Mouse (Mus musculus) ES-Bruce4 (cell line): ENCODE measurements around the gene 1700022I11Rik. TPM values are rescaled to one million over a fixed set of nuclear protein-coding genes. Genes with fewer than 3 reads are reported as not detected.

ENCODE experiments used
- H3K27ac ChIP-seq: 2 replicates; pipeline ENCODE4 v1.5.1; 2012; ENCODE audit warnings: low read length, inconsistent platforms; ENCODE audit not compliant: insufficient read depth
- H3K27me3 ChIP-seq: 2 replicates; pipeline ENCODE4 v1.6.1; 2012; ENCODE audit warnings: mild to moderate bottlenecking, low read length, inconsistent platforms; ENCODE audit not compliant: control insufficient read depth, poor library complexity, insufficient read depth, severe bottlenecking
- H3K36me3 ChIP-seq: 2 replicates; pipeline ENCODE4 v1.6.1; 2012; ENCODE audit warnings: inconsistent platforms, mild to moderate bottlenecking, low read length, moderate library complexity; ENCODE audit not compliant: control insufficient read depth, poor library complexity, insufficient read depth, severe bottlenecking
- H3K4me1 ChIP-seq: one replicate; pipeline ENCODE4 v1.8.1; 2011; ENCODE audit warnings: low read length; ENCODE audit not compliant: control insufficient read depth, insufficient read depth
- H3K4me3 ChIP-seq: 2 replicates; pipeline ENCODE4 v1.5.1; 2011; ENCODE audit warnings: low read depth, mild to moderate bottlenecking, low read length
- H3K9ac ChIP-seq: 2 replicates; pipeline ENCODE4 v1.6.1; 2012; ENCODE audit warnings: low read depth, mild to moderate bottlenecking, inconsistent platforms; ENCODE audit not compliant: poor library complexity, severe bottlenecking
- H3K9me3 ChIP-seq: replicated peaks from 2 replicates; pipeline ENCODE4 v1.6.1; 2012; ENCODE audit warnings: mild to moderate bottlenecking, low read length, inconsistent platforms; ENCODE audit not compliant: control insufficient read depth, poor library complexity, insufficient read depth, severe bottlenecking
- CTCF ChIP-seq: IDR thresholded peaks from one replicate; pipeline ENCODE4 v1.8.1; 2011; ENCODE audit warnings: low read depth, low read length
- EP300 ChIP-seq: IDR thresholded peaks from 2 replicates; pipeline ENCODE4 v1.6.1; 2011; ENCODE audit warnings: low read depth, low read length; ENCODE audit not compliant: insufficient read depth
- POLR2A ChIP-seq: IDR thresholded peaks from one replicate; pipeline ENCODE4 v1.8.1; 2011; ENCODE audit warnings: low read length; ENCODE audit not compliant: insufficient read depth
- polyA plus RNA-seq: library from polyadenylated mRNA; stranded (reverse); fragments of >200 nt; gene quantifications from 2 replicates; pipeline ENCODE4 v1.2.4, GENCODE M21; 2011; ENCODE audit warnings: low read depth; ENCODE audit not compliant: missing spikeins, insufficient read depth, insufficient read length

Gene 1700022I11Rik
- polyA plus RNA-seq, 1 experiment = not detected

DNA sequence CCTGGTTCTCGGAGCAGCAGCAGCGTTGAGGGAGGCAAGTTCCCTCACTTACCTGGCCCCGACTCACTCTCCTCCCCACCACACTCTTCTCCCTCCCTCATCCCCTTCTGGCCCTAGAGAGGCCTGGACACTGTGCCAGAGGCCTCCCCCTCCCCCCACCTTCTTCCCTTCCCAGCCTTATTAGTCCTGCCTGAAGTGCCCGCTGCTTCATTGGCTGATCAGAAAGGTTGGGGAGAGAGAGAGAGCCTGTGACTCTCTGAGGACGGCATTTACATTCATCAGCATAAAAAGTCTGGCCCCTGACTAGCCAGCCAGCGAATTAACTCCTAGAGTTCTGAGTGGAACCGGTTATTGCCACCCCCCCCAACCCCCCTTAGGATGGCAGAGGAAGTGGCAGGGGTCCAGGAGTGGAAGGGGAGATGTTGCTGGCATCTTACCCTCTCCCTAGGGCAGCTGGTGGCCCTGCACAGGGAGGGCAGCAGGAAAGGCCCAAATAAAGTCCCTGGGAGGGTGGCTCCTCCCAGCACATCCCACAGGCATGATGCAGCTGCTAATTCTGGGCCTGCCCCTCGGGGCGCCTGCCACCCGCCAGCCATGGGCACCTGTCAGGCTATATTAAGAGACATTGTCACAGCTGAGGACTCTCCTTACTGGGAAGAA lies 15.8 kb upstream of the 1700022I11Rik start:
- Histone ChIP-seq H3K4me3 (no peak overlapping the region), H3K9ac (no peak overlapping the region), H3K27me3 (no peaks in the 10 kb centered on the region), H3K4me1 (peaks cover 4% of the 10 kb centered on the region), H3K27ac (no peak overlapping the region), H3K9me3 (no peaks in the 10 kb centered on the region), H3K36me3 (no peaks in the 10 kb centered on the region)
- TF ChIP-seq EP300 = 0 out of 2 replicates have a peak, but pooled peaks have one; percentile 9
- TF ChIP-seq CTCF = no peak
- TF ChIP-seq POLR2A = no peak

DNA sequence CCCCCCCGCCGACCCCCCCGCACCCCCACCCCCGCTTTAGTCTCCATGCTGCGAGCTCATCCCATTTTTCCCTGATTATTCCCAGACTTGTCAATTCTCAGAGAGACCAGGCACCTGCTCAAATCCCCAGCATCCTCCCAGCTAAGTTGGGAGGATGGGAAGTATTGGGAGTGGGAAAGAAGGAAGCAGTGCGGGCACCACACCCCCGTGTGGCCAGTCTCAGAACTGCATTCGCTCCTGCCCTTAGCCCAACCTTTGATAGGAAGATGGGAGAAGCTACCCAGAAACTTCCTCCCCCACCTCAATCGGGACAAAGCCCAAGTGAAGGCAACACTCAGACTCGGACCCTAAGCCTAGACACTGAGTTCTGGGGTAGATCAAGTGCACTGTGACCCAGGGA lies 15.1 kb upstream of the 1700022I11Rik start:
- no peak overlapping the region for H3K4me3 ChIP-seq
- H3K4me1 ChIP-seq = peaks cover 4% of the 10 kb centered on the region
- no peak overlapping the region for H3K27ac ChIP-seq
- TF ChIP-seq POLR2A = no peak
- peak; percentile 92 for TF ChIP-seq CTCF
- no peaks in the 10 kb centered on the region for H3K36me3 ChIP-seq
- no peaks in the 10 kb centered on the region for H3K9me3 ChIP-seq
- no peak overlapping the region for H3K9ac ChIP-seq
- no peaks in the 10 kb centered on the region for H3K27me3 ChIP-seq

DNA sequence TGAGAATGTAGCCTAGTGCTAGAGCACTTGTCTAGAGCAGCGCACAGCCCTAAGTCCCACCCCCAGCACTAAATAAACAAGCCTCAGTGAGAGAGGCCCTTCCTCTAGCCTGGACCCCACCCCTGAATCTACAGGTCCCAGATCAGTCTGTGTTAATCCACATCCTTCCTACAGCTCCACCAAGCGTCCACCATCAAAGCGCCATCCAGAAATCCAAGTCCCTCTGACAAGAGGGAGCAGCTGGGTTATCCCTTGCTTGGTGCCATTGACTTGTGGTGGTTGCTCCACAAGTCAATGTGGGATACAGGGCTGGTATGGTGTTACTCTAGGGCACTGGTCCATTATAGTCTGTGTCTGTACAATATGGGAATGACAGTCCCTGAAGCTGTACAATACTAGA lies 14.2 kb upstream of the 1700022I11Rik start:
- H3K36me3 ChIP-seq = no peaks in the 10 kb centered on the region
- peaks cover 4% of the 10 kb centered on the region for H3K4me1 ChIP-seq
- no peak overlapping the region for H3K9ac ChIP-seq
- no peaks in the 10 kb centered on the region for H3K27me3 ChIP-seq
- H3K9me3 ChIP-seq = no peaks in the 10 kb centered on the region
- H3K27ac ChIP-seq = no peak overlapping the region
- TF ChIP-seq EP300 = no peak
- no peak for TF ChIP-seq CTCF
- TF ChIP-seq POLR2A = no peak
- no peak overlapping the region for H3K4me3 ChIP-seq

DNA sequence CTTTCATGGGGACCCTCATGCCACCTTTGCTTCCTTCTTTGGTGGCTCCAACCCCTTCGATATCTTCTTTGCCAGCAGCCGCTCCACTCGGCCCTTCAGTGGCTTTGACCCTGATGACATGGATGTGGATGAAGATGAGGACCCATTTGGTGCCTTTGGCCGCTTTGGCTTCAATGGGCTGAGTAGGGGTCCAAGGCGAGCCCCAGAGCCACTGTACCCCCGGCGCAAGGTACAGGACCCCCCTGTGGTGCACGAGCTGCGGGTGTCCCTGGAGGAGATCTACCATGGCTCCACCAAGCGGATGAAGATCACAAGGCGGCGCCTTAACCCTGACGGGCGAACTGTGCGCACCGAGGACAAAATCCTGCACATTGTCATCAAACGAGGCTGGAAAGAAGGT lies 12.8 kb upstream of the 1700022I11Rik start:
- no peak overlapping the region for H3K9ac ChIP-seq
- no peaks in the 10 kb centered on the region for H3K9me3 ChIP-seq
- H3K36me3 ChIP-seq = no peaks in the 10 kb centered on the region
- no peak overlapping the region for H3K4me3 ChIP-seq
- H3K27me3 ChIP-seq = no peaks in the 10 kb centered on the region
- peaks cover 4% of the 10 kb centered on the region for H3K4me1 ChIP-seq
- no peak for TF ChIP-seq EP300
- TF ChIP-seq POLR2A = no peak
- TF ChIP-seq CTCF = no peak
- H3K27ac ChIP-seq = no peak overlapping the region

DNA sequence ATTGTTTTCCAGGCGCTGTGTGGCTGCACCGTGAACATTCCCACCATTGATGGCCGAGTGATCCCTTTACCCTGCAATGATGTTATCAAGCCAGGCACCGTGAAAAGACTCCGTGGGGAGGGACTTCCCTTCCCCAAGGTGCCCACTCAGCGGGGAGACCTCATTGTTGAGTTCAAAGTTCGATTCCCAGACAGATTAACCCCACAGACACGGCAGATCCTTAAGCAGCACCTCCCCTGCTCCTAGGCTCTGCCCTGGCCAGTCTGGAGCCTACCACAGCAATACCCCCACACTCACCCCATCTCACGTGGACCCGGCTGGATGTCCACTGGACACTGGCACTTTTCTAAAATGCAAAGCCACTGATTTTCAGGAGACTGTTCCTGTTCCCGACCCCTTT lies 12.1 kb upstream of the 1700022I11Rik start:
- peaks cover 4% of the 10 kb centered on the region for H3K4me1 ChIP-seq
- no peaks in the 10 kb centered on the region for H3K27me3 ChIP-seq
- no peak overlapping the region for H3K4me3 ChIP-seq
- H3K9ac ChIP-seq = no peak overlapping the region
- H3K36me3 ChIP-seq = no peaks in the 10 kb centered on the region
- no peak for TF ChIP-seq CTCF
- no peak for TF ChIP-seq POLR2A
- TF ChIP-seq EP300 = no peak
- H3K9me3 ChIP-seq = no peaks in the 10 kb centered on the region
- no peak overlapping the region for H3K27ac ChIP-seq

DNA sequence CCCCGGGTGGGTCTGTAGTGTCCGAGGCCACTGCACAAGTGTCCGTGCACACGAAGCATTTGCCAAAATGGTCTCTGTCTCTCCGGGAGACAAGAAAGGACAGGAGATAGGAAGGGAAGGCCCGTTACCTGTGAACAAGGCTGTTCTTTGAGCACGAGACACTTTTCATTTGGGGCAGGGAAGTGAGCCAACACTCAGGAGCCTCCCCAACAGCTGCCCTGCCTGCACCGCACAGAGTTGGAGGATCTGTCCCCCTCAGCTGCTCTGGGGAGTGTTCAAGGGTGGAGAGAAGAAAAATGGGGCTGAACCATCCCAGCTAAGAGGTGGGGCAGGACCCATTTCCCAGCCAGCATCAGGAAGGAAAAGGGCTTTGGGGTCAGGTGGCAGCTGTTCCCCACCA lies 11.4 kb upstream of the 1700022I11Rik start:
- no peak overlapping the region for H3K9ac ChIP-seq
- H3K27me3 ChIP-seq = no peaks in the 10 kb centered on the region
- H3K9me3 ChIP-seq = no peaks in the 10 kb centered on the region
- H3K4me3 ChIP-seq = no peak overlapping the region
- no peaks in the 10 kb centered on the region for H3K36me3 ChIP-seq
- no peak overlapping the region for H3K27ac ChIP-seq
- no peak for TF ChIP-seq EP300
- no peak for TF ChIP-seq CTCF
- TF ChIP-seq POLR2A = no peak
- H3K4me1 ChIP-seq = peaks cover 2% of the 10 kb centered on the region
